Mouse (Mus musculus): ENCODE data around the gene Epm2aip1.

- no peak for TF ChIP-seq POLR2A (IDR thresholded peaks at IDR 0.05; ENCODE audit: extremely low read depth, insufficient read depth, low read length)
- no peak for TF ChIP-seq CTCF (IDR thresholded peaks at IDR 0.05; ENCODE audit: extremely low read depth, insufficient read depth, low read length)
Observed at GRCm38 (mm10) chr9:111311843-111312441, 40.2 kb downstream of the Epm2aip1 start.

All from cortical plate, adult 2 months (tissue).